Mouse (Mus musculus): ENCODE measurements around the gene Basp1. TPM values are rescaled to one million over a fixed set of nuclear protein-coding genes. Genes with fewer than 3 reads are reported as not detected.

Basp1 gene
- total and polyA plus RNA-seq, 2 experiments from 2014 or later = 513 to 1,218 TPM

GRCm38 (mm10) chr15:25440991-25441867, 27.7 kb upstream of the Basp1 start:
- Histone ChIP-seq H3K4me2 (ENCODE audit: low read depth) (no peak overlapping the region; the same call in 1 of the 2 replicates), H3K4me3 (ENCODE audit: low read depth, low read length) (no peak overlapping the region), H3K27me3 (ENCODE audit: insufficient read depth, low read length) (peaks cover 8% of the 10 kb centered on the region; the same call in 1 of the 2 replicates), H3K9me3 (ENCODE audit: low read length) (no peaks in the 10 kb centered on the region), H3K9ac (no peak overlapping the region), H3K4me1 (ENCODE audit: insufficient read depth) (no peaks in the 10 kb centered on the region), H3K36me3 (ENCODE audit: insufficient read depth) (no peaks in the 10 kb centered on the region), H3K27ac (ENCODE audit: low read depth, low read length) (no peak overlapping the region)
- 0 out of 2 replicates have a peak, but pooled peaks have one; percentile 28 for ATAC-seq
- 25% methylated on average over 24 of the region's 24 CpGs for WGBS
- TF ChIP-seq CTCF (IDR thresholded peaks at IDR 0.05; ENCODE audit: low read depth) = peak; percentile 66
- peak; percentile 84 for DNase-seq

- WGBS = 76% methylated on average over 8 of the region's 8 CpGs
- Histone ChIP-seq H3K4me2 (ENCODE audit: low read depth) (no peak overlapping the region), H3K9ac (no peak overlapping the region), H3K4me3 (ENCODE audit: low read depth, low read length) (no peak overlapping the region), H3K9me3 (ENCODE audit: low read length) (no peaks in the 10 kb centered on the region), H3K36me3 (ENCODE audit: insufficient read depth) (no peaks in the 10 kb centered on the region), H3K27me3 (ENCODE audit: insufficient read depth, low read length) (peaks cover 4% of the 10 kb centered on the region; the same call in 1 of the 2 replicates), H3K27ac (ENCODE audit: low read depth, low read length) (no peak overlapping the region), H3K4me1 (ENCODE audit: insufficient read depth) (no peaks in the 10 kb centered on the region)
- DNase-seq (no peak), ATAC-seq (no peak)
- TF ChIP-seq CTCF (IDR thresholded peaks at IDR 0.05; ENCODE audit: low read depth) = no peak
Measured at GRCm38 (mm10) chr15:25440317-25440716, 26.8 kb upstream of the Basp1 start.

DNA sequence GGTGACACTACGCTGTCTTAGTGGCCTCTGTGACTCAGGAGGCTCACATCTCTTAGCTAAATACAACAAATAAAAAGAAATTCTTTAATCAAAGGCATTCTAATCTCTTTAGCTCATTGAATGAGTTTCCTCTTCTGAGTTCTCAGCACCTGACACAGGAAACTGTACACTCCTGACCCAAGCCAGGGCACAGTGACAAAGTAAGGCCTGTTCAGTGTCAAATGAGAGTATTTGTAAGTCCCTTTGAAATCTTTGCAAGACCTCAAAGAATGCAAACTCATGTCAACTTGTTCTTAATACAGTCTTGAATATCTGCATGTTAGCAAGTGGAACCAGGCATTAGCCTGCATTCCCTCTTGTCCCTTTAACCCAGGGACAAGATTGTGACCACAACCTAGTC, 18.8 kb upstream of the Basp1 start:
- ATAC-seq (no peak), DNase-seq (no peak)
- Histone ChIP-seq H3K4me1 (ENCODE audit: insufficient read depth) (no peaks in the 10 kb centered on the region; the same call in 1 of the 2 replicates), H3K9ac (no peak overlapping the region), H3K9me3 (ENCODE audit: low read length) (no peaks in the 10 kb centered on the region), H3K4me2 (ENCODE audit: low read depth) (no peak overlapping the region), H3K36me3 (ENCODE audit: insufficient read depth) (no peaks in the 10 kb centered on the region), H3K27ac (ENCODE audit: low read depth, low read length) (no peak overlapping the region), H3K4me3 (ENCODE audit: low read depth, low read length) (no peak overlapping the region), H3K27me3 (ENCODE audit: insufficient read depth, low read length) (no peaks in the 10 kb centered on the region)
- WGBS = 59% methylated on average over 1 of the region's 1 CpGs
- TF ChIP-seq CTCF (IDR thresholded peaks at IDR 0.05; ENCODE audit: low read depth) = no peak

DNA sequence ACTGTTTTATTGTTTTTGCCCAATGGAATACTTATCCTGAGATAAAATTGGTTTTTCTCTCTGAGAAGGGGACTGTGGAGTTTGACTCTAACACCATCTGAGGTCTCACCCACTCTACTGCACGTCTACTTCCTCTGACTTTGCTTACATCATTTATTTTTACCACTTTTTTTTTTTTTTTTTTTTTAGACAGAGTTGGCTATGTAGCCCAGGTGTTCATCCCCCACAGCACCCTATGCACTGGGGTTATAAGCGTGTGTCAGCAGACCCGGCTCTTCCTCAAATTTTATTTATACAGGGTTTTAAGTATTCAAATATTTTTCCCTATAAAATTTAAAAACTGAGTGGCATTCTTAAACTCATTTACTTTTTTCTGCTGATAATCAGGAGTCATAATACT, 16.6 kb upstream of the Basp1 start:
- 82% methylated on average over 3 of the region's 3 CpGs for WGBS
- DNase-seq (no peak), ATAC-seq (no peak)
- Histone ChIP-seq H3K9ac (no peak overlapping the region), H3K27ac (ENCODE audit: low read depth, low read length) (no peak overlapping the region), H3K36me3 (ENCODE audit: insufficient read depth) (no peaks in the 10 kb centered on the region; the same call in 1 of the 2 replicates), H3K4me3 (ENCODE audit: low read depth, low read length) (no peak overlapping the region), H3K4me1 (ENCODE audit: insufficient read depth) (no peaks in the 10 kb centered on the region; the same call in 1 of the 2 replicates), H3K4me2 (ENCODE audit: low read depth) (no peak overlapping the region), H3K27me3 (ENCODE audit: insufficient read depth, low read length) (no peaks in the 10 kb centered on the region), H3K9me3 (ENCODE audit: low read length) (no peaks in the 10 kb centered on the region)
- no peak for TF ChIP-seq CTCF (IDR thresholded peaks at IDR 0.05; ENCODE audit: low read depth)

DNA sequence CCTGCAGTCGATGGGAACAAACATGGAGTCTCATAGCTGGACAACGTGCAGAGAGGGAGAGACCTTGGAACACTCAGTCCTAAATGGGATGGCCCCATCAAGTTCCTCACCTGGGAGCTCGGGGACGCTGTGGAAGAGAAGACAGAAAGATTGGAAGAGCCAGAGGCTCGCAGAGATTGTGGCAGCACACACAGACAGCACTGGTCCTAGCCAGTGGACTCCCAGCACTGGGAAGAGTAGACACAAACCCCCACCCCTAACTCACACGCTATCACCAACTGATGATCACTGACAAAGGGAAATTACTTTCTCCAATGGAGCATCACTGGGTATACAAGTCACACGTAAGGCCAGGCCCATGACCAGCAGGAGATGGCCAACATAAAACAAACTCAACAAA, 15.4 kb upstream of the Basp1 start:
- ATAC-seq = no peak

GRCm38 (mm10) chr15:25428551-25428950, 15.0 kb upstream of the Basp1 start:
- H3K9ac ChIP-seq = no peak overlapping the region
- 39% methylated on average over 7 of the region's 7 CpGs for WGBS
- no peak overlapping the region for H3K4me2 ChIP-seq (ENCODE audit: low read depth)
- peak; percentile 61 for DNase-seq
- H3K4me1 ChIP-seq (ENCODE audit: insufficient read depth) = no peaks in the 10 kb centered on the region; the same call in 1 of the 2 replicates
- H3K4me3 ChIP-seq (ENCODE audit: low read depth, low read length) = no peak overlapping the region
- H3K9me3 ChIP-seq (ENCODE audit: low read length) = no peaks in the 10 kb centered on the region
- no peaks in the 10 kb centered on the region; the same call in 1 of the 2 replicates for H3K36me3 ChIP-seq (ENCODE audit: insufficient read depth)
- H3K27ac ChIP-seq (ENCODE audit: low read depth, low read length) = no peak overlapping the region
- H3K27me3 ChIP-seq (ENCODE audit: insufficient read depth, low read length) = no peaks in the 10 kb centered on the region
- TF ChIP-seq CTCF (IDR thresholded peaks at IDR 0.05; ENCODE audit: low read depth) = peak; percentile 76
- ATAC-seq = peak; percentile 36; the same call in 1 of the 2 replicates

More for the DNA sequence above, 15.4 kb upstream of the Basp1 start:
- WGBS = 64% methylated on average over 7 of the region's 7 CpGs
- Histone ChIP-seq H3K4me3 (ENCODE audit: low read depth, low read length) (no peak overlapping the region), H3K27me3 (ENCODE audit: insufficient read depth, low read length) (no peaks in the 10 kb centered on the region), H3K36me3 (ENCODE audit: insufficient read depth) (no peaks in the 10 kb centered on the region; the same call in 1 of the 2 replicates), H3K4me1 (ENCODE audit: insufficient read depth) (no peaks in the 10 kb centered on the region; the same call in 1 of the 2 replicates), H3K4me2 (ENCODE audit: low read depth) (no peak overlapping the region), H3K27ac (ENCODE audit: low read depth, low read length) (no peak overlapping the region), H3K9me3 (ENCODE audit: low read length) (no peaks in the 10 kb centered on the region), H3K9ac (no peak overlapping the region)
- DNase-seq = no peak
- TF ChIP-seq CTCF (IDR thresholded peaks at IDR 0.05; ENCODE audit: low read depth) = no peak

DNA sequence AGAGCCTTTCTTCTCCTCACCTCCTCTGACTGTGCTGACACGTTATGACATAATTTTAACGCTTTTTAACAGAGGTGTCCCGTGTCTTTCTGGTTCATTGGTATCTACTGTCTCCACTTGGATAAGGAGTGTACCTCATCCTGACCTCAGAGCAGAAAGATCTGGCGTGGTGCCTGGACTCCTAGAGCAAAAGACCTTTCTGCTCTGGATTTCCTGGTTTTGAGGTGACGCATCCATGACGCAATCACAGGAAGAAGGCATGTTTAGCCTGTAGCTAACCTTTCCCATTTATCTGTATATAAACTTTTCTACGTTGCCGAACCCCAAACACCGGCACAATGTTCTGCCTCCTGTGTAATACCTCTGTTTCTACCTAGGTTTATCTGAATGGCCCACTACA, 6.7 kb upstream of the Basp1 start:
- Histone ChIP-seq H3K4me1 (ENCODE audit: insufficient read depth) (0 out of 2 replicates have a peak, but pooled peaks cover 4% of the 10 kb centered on the region), H3K27ac (ENCODE audit: low read depth, low read length) (no peak overlapping the region), H3K4me3 (ENCODE audit: low read depth, low read length) (no peak overlapping the region), H3K9me3 (ENCODE audit: low read length) (no peaks in the 10 kb centered on the region), H3K9ac (no peak overlapping the region), H3K4me2 (ENCODE audit: low read depth) (no peak overlapping the region), H3K27me3 (ENCODE audit: insufficient read depth, low read length) (no peaks in the 10 kb centered on the region), H3K36me3 (ENCODE audit: insufficient read depth) (peaks cover 5% of the 10 kb centered on the region)
- DNase-seq (no peak), ATAC-seq (no peak)
- WGBS = 92% methylated on average over 9 of the region's 9 CpGs
- no peak for TF ChIP-seq CTCF (IDR thresholded peaks at IDR 0.05; ENCODE audit: low read depth)
